Mouse (Mus musculus) kidney, postnatal 10 days (tissue): ENCODE measurements at regions not wholly inside any gene's neighbourhood (a gene's known extent, or its start where the extent isn't known, plus 50 kb on each side); places are given as distances from the start of the nearest gene placed in this dataset.
A peak's percentile ranks its signal among the peaks of the same experiment; 100 is the strongest.

Experiments
- DNase-seq: peaks from one replicate; pipeline ENCODE4 v3.0.0; 2021; ENCODE audit warnings: mixed read lengths

- DNase-seq = no peak
These were observed 196.3 kb upstream of the Nfe2l3 start for GRCm38 (mm10) chr6:51236077-51236740.

- DNase-seq = no peak
These were observed 192.4 kb upstream of the Nfe2l3 start for GRCm38 (mm10) chr6:51240039-51240438.

GRCm38 (mm10) chr6:51250233-51250632, 182.2 kb upstream of the Nfe2l3 start:
- no peak for DNase-seq

- DNase-seq = no peak
These were observed 181.0 kb upstream of the Nfe2l3 start for GRCm38 (mm10) chr6:51251432-51251831.

- DNase-seq = no peak
These were observed 179.7 kb upstream of the Nfe2l3 start for GRCm38 (mm10) chr6:51252721-51253120.

- no peak for DNase-seq
These were observed 175.8 kb upstream of the Nfe2l3 start for GRCm38 (mm10) chr6:51256631-51257030.

- no peak for DNase-seq
These were observed 174.9 kb upstream of the Nfe2l3 start for GRCm38 (mm10) chr6:51257524-51257923.

GRCm38 (mm10) chr6:51258304-51258703, 174.2 kb upstream of the Nfe2l3 start:
- no peak for DNase-seq

GRCm38 (mm10) chr6:51263595-51263994, 168.9 kb upstream of the Nfe2l3 start:
- no peak for DNase-seq

GRCm38 (mm10) chr6:51265329-51265728, 167.1 kb upstream of the Nfe2l3 start:
- DNase-seq = no peak

- no peak for DNase-seq
These were observed 165.7 kb upstream of the Nfe2l3 start for GRCm38 (mm10) chr6:51266721-51267120.

GRCm38 (mm10) chr6:51267888-51268287, 164.6 kb upstream of the Nfe2l3 start:
- DNase-seq = no peak

GRCm38 (mm10) chr6:51268931-51269330, 163.5 kb upstream of the Nfe2l3 start:
- no peak for DNase-seq

GRCm38 (mm10) chr6:51269617-51270016, 162.9 kb upstream of the Nfe2l3 start:
- DNase-seq = peak; percentile 18

- peak; percentile 95 for DNase-seq
These were observed 162.0 kb upstream of the Nfe2l3 start for GRCm38 (mm10) chr6:51270216-51271127.

GRCm38 (mm10) chr6:51271128-51271480, 161.4 kb upstream of the Nfe2l3 start:
- no peak for DNase-seq

- DNase-seq = no peak
These were observed 160.2 kb upstream of the Nfe2l3 start for GRCm38 (mm10) chr6:51272136-51272736.

GRCm38 (mm10) chr6:51279491-51279890, 153.0 kb upstream of the Nfe2l3 start:
- no peak for DNase-seq

- no peak for DNase-seq
These were observed 152.2 kb upstream of the Nfe2l3 start for GRCm38 (mm10) chr6:51280231-51280630.

- DNase-seq = no peak
These were observed 148.4 kb upstream of the Nfe2l3 start for GRCm38 (mm10) chr6:51283916-51284706.

GRCm38 (mm10) chr6:51284881-51285280, 147.6 kb upstream of the Nfe2l3 start:
- no peak for DNase-seq

- DNase-seq = no peak
These were observed 145.6 kb upstream of the Nfe2l3 start for GRCm38 (mm10) chr6:51286836-51287235.

GRCm38 (mm10) chr6:51287383-51287782, 145.1 kb upstream of the Nfe2l3 start:
- no peak for DNase-seq
